Mouse (Mus musculus): Measurements from ENCODE around the gene Gm10842.

- TF ChIP-seq CTCF (IDR thresholded peaks at IDR 0.05; ENCODE audit: borderline replicate concordance, insufficient read depth, low read depth, low read length) (no peak), POLR2A (IDR thresholded peaks at IDR 0.05; ENCODE audit: borderline replicate concordance, insufficient read depth, low read length) (no peak)
Observed at GRCm38 (mm10) chr11:105192186-105192585, 45.5 kb downstream of the Gm10842 start.
